Mouse (Mus musculus) stomach, embryonic 15.5 days (tissue): ENCODE results near the gene Arfgap3. TPM values are rescaled to one million over a fixed set of nuclear protein-coding genes. Genes with fewer than 3 reads are reported as not detected.
A peak's percentile ranks its signal among the peaks of the same experiment; 100 is the strongest.

ENCODE experiments used
- ATAC-seq: fragments of 200-750 bp; cut with Nextera tagmentation; 2 replicates; pipeline ENCODE4 v1.8.0; 2017; ENCODE audit warnings: low read depth, moderate number of reproducible peaks, moderate TSS enrichment; ENCODE audit not compliant: insufficient read depth, low FRiP score
- H3K27ac ChIP-seq: fragments of 300-500 bp; sonication (generic); 2 replicates; pipeline ENCODE4 v1.5.1; 2015; ENCODE audit warnings: mild to moderate bottlenecking, inconsistent platforms
- H3K27me3 ChIP-seq: fragments of 300-500 bp; sonication (generic); replicated peaks from 2 replicates; pipeline ENCODE4 v1.6.1; 2015; ENCODE audit warnings: inconsistent platforms
- H3K36me3 ChIP-seq: fragments of 300-500 bp; sonication (generic); 2 replicates; pipeline ENCODE4 v1.6.1; 2015; ENCODE audit warnings: inconsistent platforms
- H3K4me1 ChIP-seq: fragments of 300-500 bp; sonication (generic); 2 replicates; pipeline ENCODE4 v1.6.1; 2015; ENCODE audit warnings: inconsistent platforms
- H3K4me2 ChIP-seq: fragments of 300-500 bp; sonication (generic); 2 replicates; pipeline ENCODE4 v1.6.1; 2015; ENCODE audit warnings: mild to moderate bottlenecking, inconsistent platforms
- H3K4me3 ChIP-seq: fragments of 300-500 bp; sonication (generic); replicated peaks from 2 replicates; pipeline ENCODE4 v1.5.1; 2015; ENCODE audit warnings: inconsistent platforms
- H3K9ac ChIP-seq: fragments of 300-500 bp; sonication (generic); 2 replicates; pipeline ENCODE4 v1.6.1; 2015; ENCODE audit warnings: inconsistent platforms
- H3K9me3 ChIP-seq: fragments of 300-500 bp; sonication (generic); 2 replicates; pipeline ENCODE4 v1.6.1; 2016; ENCODE audit warnings: inconsistent platforms
- WGBS: fragments of 180-500 bp; shearing (Covaris S2); methylation state at CpG from one replicate; pipeline ENCODE4 v1.1.7; 2015; 5-methylcytosine and 5-hydroxymethylcytosine counted together
- polyA plus RNA-seq: library from polyadenylated mRNA; unstranded; fragments of >200 nt; fragmentation: Nextera tagmentation; extraction: Ambion mirVana; gene quantifications from 2 replicates; pipeline ENCODE4 v1.2.1, GENCODE M21; 2015

Arfgap3 gene
- polyA plus RNA-seq, 1 experiment from 2014 or later: 63.0 TPM

DNA sequence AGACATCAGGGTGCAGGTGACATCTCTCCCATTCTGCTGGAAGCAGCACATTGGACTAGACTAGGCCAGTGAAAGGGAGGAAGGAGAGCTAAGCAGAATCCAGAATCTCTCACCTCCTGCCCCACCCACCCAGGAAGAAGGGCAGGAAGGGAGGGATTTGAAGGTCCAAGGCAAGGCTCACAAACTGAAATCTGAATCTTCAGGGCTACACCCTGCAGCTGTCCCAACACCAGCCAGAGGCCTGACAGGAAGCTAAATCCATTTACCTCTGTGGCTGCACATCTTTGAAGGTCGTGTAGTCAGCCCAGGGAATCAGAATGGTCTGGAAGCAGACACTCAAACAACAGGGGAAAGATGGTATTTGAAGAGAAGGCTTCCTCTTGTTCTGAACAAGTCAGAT, 84.8 kb downstream of the Arfgap3 start:
- H3K4me1 ChIP-seq: no peaks in the 10 kb centered on the region
- H3K4me3 ChIP-seq: no peak overlapping the region
- H3K36me3 ChIP-seq: no peaks in the 10 kb centered on the region
- 12% methylated on average over 1 of the region's 1 CpGs for WGBS
- no peak overlapping the region for H3K9ac ChIP-seq
- H3K27ac ChIP-seq: no peak overlapping the region
- no peaks in the 10 kb centered on the region for H3K27me3 ChIP-seq
- ATAC-seq: no peak
- no peaks in the 10 kb centered on the region for H3K9me3 ChIP-seq
- H3K4me2 ChIP-seq: no peak overlapping the region

DNA sequence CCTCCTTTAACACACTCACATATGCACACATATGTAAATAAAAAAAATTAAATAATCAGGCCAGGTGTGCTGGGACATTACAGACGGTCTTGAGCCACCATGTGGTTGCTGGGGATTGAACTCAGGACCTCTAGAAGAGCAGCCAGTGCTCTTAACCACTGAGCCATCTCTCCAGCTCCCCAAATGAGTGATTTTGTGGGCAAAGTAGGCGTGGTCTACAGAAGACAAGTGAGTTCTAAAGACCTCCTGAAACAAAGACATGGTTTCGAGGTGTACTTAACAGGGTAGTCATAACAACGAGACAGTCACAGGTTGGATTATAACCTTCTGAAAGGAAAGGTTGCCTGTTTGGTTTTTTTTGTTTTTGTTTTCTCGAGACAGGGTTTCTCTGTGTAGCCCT, 86.6 kb downstream of the Arfgap3 start:
- Histone ChIP-seq H3K9me3 (no peaks in the 10 kb centered on the region), H3K36me3 (no peaks in the 10 kb centered on the region), H3K4me2 (no peak overlapping the region), H3K9ac (no peak overlapping the region), H3K27ac (no peak overlapping the region), H3K4me3 (no peak overlapping the region), H3K4me1 (no peaks in the 10 kb centered on the region), H3K27me3 (no peaks in the 10 kb centered on the region)
- 77% methylated on average over 5 of the region's 5 CpGs for whole genome bisulfite sequencing
- ATAC-seq: no peak

DNA sequence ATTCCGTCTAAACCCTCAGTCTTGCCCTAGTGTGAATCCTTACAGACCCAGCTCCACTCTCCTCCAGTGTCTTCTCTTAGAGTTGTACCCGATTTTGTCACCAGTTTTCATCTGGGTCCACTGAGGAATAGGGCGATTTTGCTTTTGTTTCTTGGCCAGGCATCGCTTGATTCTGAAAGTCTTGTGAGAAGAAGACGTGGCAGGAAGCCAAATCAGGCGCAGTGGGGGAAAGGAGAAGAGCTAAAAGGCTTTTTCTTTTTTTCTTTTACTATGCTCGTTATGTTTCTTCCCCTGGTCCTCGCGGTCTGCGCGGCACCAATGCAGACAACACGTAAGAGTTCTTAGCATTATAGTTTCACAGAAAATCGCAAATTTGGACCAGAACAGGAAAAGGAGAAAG, 92.1 kb downstream of the Arfgap3 start:
- WGBS: 63% methylated on average over 13 of the region's 13 CpGs
- no peak for ATAC-seq

DNA sequence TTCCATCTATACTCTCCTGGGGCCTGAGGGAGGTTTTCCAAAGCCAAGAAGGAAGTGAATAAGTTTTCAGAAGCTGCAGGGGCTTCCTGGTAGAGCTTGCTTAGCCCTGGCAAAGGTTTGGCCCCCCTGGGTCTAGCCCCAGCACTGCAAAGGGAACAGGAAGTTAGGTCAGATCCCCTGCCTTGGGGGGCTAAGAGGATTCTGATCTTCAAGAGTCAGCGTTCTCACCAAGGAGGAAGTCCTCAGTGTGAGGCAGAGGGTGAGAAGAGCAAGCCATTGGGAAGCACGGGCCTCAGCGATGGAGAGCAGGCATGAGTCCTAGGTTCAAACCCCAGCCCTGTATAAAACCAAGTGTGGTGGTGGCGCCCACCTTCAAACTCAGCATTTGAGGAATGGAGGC, 93.6 kb downstream of the Arfgap3 start:
- Histone ChIP-seq H3K27me3 (0 out of 2 replicates have a peak, but pooled peaks cover 7% of the 10 kb centered on the region), H3K9ac (no peak overlapping the region), H3K4me3 (no peak overlapping the region), H3K4me1 (peaks cover 14% of the 10 kb centered on the region; the same call in 1 of the 2 replicates), H3K9me3 (no peaks in the 10 kb centered on the region), H3K27ac (no peak overlapping the region), H3K4me2 (no peak overlapping the region), H3K36me3 (no peaks in the 10 kb centered on the region)
- no peak for ATAC-seq
- WGBS: 77% methylated on average over 4 of the region's 4 CpGs

More for the DNA sequence above, 92.1 kb downstream of the Arfgap3 start:
- Histone ChIP-seq H3K27ac (no peak overlapping the region), H3K4me2 (no peak overlapping the region), H3K9ac (no peak overlapping the region), H3K4me1 (0 out of 2 replicates have a peak, but pooled peaks cover 5% of the 10 kb centered on the region), H3K9me3 (no peaks in the 10 kb centered on the region), H3K36me3 (no peaks in the 10 kb centered on the region), H3K27me3 (no peaks in the 10 kb centered on the region), H3K4me3 (no peak overlapping the region)

DNA sequence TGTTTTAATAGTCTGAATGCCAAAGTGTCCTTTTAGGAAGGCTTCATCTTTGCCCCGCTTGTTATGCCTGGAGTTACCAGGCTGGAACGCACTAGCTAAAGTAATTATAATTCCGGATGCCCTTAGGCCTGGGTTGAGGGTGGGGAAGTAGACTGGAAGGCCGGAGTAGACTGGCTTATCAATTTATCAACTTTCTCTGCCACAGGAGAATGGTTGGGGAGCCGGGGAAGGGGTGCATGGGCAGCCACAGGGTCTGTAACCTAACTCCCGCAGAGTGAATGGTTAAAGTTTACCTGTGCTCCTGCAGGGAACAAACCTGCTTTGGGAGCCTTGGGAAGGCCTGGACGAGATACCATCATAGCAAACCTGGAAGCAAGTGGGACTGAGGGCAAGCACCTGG, 94.1 kb downstream of the Arfgap3 start:
- Histone ChIP-seq H3K4me3 (no peak overlapping the region), H3K4me1 (peaks cover 17% of the 10 kb centered on the region; the same call in 1 of the 2 replicates), H3K9me3 (no peaks in the 10 kb centered on the region), H3K4me2 (no peak overlapping the region), H3K9ac (no peak overlapping the region), H3K36me3 (no peaks in the 10 kb centered on the region), H3K27ac (no peak overlapping the region), H3K27me3 (peaks cover 11% of the 10 kb centered on the region; the same call in 1 of the 2 replicates)
- WGBS: 76% methylated on average over 7 of the region's 7 CpGs
- no peak for ATAC-seq

DNA sequence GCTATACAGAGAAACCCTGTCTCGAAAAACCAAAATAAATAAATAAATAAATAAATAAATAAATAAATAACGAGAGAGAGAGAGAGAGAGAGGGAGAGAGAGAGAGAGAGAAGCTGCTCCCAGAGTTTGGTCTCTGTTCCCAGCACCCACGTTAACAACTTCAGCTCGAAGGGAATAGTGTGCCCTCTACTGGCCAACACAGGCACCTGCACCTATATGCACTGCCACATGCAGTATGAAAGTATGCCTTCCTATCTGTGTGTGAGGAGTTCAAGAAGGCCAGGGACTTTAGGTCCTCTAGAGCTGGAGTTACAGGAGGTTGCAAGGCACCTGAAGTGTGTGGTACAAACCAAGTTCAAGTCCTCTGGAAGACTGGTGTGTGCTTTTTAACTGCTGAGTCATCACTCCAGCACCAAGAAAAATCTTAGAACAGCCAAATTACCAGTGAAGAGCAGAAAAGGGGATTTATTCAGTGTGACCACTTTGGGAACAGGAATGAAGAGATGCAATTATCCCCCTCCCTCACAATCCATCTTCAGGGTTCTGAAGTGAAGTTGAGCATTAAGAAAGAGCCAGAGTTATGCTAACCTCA, 94.8 kb downstream of the Arfgap3 start:
- Histone ChIP-seq H3K9ac (no peak overlapping the region), H3K4me3 (no peak overlapping the region), H3K36me3 (no peaks in the 10 kb centered on the region), H3K4me2 (no peak overlapping the region), H3K4me1 (peaks cover 24% of the 10 kb centered on the region; the same call in 1 of the 2 replicates), H3K27me3 (peaks cover 13% of the 10 kb centered on the region; the same call in 1 of the 2 replicates), H3K27ac (no peak overlapping the region), H3K9me3 (no peaks in the 10 kb centered on the region)
- no peak for ATAC-seq
- WGBS: 92% methylated on average over 4 of the region's 4 CpGs

DNA sequence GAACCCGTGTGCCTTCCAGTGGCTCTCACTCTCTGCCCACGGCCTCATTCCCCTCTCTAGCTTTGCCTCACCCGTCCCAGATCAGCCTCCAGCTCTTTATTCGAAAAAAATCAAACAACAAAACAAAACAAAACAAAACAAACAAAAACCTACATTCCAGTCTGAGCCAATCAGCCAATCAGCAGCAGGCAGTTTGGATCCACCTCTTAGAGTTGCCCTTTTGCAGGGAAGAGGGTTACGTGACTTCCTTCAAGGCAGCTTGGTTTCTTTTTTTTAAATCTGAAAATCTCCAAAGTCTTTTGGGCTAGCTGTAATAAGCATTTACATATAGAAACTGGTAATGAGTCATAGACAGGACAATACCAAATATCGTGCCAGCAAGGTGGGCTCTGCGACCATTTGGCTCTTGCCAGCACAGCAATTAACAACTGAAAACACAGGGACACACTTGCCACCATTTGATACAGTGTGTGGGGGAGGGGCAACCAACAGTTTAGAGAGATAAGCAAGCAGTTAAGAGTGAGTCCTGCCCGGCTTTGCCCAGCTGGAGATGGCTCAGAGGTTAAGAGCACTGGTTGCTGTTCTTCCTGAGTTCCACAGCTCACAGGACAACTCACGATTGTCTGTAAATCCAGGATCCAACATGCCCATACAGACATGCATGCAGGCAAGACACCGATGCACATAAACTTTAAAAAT, 95.5 kb downstream of the Arfgap3 start:
- H3K27me3 ChIP-seq: peaks cover 13% of the 10 kb centered on the region; the same call in 1 of the 2 replicates
- no peak overlapping the region for H3K27ac ChIP-seq
- H3K4me2 ChIP-seq: no peak overlapping the region
- no peaks in the 10 kb centered on the region for H3K9me3 ChIP-seq
- no peak for ATAC-seq
- no peak overlapping the region for H3K9ac ChIP-seq
- H3K4me3 ChIP-seq: no peak overlapping the region
- WGBS: 61% methylated on average over 10 of the region's 10 CpGs
- peaks cover 24% of the 10 kb centered on the region; the same call in 1 of the 2 replicates for H3K4me1 ChIP-seq
- no peaks in the 10 kb centered on the region for H3K36me3 ChIP-seq

DNA sequence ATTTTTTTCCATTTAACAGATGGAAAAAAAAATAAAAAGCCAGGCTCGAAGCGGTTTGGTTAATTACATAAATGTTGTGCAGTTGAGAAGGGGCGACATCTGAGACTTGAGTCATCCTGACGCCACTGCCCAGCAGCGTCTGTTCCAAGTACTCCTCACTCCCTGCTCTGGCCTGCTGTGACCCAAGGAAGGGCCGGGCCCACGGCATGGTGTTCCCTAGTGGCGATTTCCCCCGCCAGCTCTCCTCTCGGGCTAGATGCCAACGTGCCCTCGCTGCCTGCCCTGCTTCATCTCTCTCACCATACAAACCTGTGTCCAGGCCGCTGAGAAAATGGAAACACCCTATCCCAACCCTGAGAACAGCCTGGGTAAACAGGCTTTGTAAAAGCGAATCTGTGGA, 98.0 kb downstream of the Arfgap3 start:
- no peaks in the 10 kb centered on the region for H3K9me3 ChIP-seq
- peak overlapping the region; percentile 62 for H3K4me3 ChIP-seq
- peaks cover 25% of the 10 kb centered on the region; the same call in 1 of the 2 replicates for H3K4me1 ChIP-seq
- WGBS: 64% methylated on average over 14 of the region's 14 CpGs
- peak overlapping the region; percentile 96 for H3K4me2 ChIP-seq
- peaks cover 13% of the 10 kb centered on the region; the same call in 1 of the 2 replicates for H3K27me3 ChIP-seq
- ATAC-seq: no peak
- H3K9ac ChIP-seq: no peak overlapping the region
- no peak overlapping the region for H3K27ac ChIP-seq
- H3K36me3 ChIP-seq: no peaks in the 10 kb centered on the region

DNA sequence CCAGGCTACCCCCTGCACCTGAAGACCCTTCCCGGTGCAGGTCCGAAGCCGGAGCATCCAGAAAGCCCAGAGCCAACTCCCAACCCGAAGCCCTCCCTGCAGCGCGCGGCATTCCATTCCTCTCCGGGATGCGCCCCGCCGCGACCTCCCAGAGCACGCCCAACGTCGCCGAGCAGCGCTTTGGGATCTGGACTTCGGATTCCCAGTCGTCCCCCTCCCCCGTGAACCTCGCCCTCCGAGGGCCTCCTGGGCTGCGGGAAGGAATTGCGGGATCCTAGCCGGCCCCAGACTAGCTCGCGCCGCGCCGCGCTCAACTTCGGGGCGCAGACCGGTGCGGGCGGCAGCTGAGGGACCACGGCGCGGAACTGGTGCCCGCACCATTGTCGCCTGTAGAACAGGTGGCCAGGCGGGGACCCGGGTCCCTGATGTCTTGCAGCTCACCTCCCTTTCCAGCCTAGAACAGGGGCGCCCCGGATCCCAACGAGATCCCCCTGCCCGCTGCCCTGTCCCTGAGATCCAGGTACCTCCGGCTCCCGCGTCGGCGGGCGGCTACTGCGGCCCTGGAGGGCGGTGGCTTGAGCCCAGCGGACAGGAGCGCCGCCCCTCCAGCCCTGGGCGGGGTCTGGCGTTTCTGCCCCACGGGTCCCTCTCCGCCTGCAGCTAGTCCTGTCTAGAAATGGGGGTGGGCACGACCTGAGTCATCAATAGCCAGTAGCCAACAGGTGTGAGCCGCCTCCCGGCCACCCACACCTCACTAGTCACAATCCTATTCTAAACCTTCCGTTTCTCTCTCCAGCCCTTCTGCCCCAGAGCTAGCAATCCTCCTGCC, 98.7 kb downstream of the Arfgap3 start, which contains the start of gene A4galt:
Gene A4galt (minus strand): TSS at position 599 of the 829 bp plus-strand sequence.
- H3K4me1 ChIP-seq: peaks cover 25% of the 10 kb centered on the region; the same call in 1 of the 2 replicates
- peak; percentile 40 for ATAC-seq
- WGBS: 2% methylated on average over 61 of the region's 66 CpGs
- H3K9ac ChIP-seq: peak within 1 kb of the TSS; percentile 44
- peak within 1 kb of the TSS; percentile 62 for H3K4me3 ChIP-seq
- no peaks in the 10 kb centered on the region for H3K36me3 ChIP-seq
- no peaks in the 10 kb centered on the region for H3K9me3 ChIP-seq
- peaks cover 13% of the 10 kb centered on the region; the same call in 1 of the 2 replicates for H3K27me3 ChIP-seq
- H3K4me2 ChIP-seq: peak within 1 kb of the TSS; percentile 96
- 0 out of 2 replicates have a peak within 1 kb of the TSS, but pooled peaks have one; percentile 13 for H3K27ac ChIP-seq

DNA sequence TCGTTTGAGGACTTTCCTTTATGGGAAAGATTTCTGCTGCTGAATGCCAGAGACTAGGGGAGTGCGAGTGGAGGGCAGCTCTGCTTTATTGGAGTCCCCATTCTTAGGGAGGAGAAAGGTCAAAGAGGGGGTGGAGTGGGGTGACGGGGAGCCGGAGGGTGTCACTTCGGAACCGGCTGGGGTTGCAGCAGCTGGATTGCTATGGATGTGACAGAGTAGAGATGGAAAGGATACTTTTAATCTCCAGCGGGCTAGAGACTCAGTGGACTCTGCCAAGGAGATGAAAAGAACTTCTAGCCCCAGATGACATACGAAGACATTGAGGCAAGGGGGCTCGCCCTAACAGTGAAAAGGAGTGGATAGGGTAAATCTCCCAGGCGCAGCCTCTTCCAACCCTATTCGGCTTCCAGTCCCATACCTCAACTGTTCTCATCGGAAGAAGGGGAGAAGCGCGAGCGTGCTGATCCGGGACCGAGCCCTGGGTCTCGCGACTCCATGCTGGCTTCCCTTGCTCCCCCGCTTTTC, 99.3 kb downstream of the Arfgap3 start:
- Histone ChIP-seq H3K4me3 (peak overlapping the region; percentile 62), H3K27me3 (peaks cover 13% of the 10 kb centered on the region; the same call in 1 of the 2 replicates), H3K9ac (peak overlapping the region; percentile 44), H3K9me3 (no peaks in the 10 kb centered on the region), H3K4me2 (peak overlapping the region; percentile 96), H3K27ac (0 out of 2 replicates have a peak overlapping the region, but pooled peaks have one; percentile 13), H3K4me1 (peaks cover 25% of the 10 kb centered on the region; the same call in 1 of the 2 replicates), H3K36me3 (no peaks in the 10 kb centered on the region)
- WGBS: 2% methylated on average over 20 of the region's 20 CpGs
- ATAC-seq: no peak
